Mouse (Mus musculus) frontal cortex, postnatal 10 days (tissue): ENCODE data around the gene Plekha7.

Experiments used
- DNase-seq, 2 experiments: peaks; one replicate each; pipeline ENCODE4 v3.0.0; 2022; ENCODE audit warnings: low spot score in 2 of 2, mixed read lengths in 1 of 2

Gene Plekha7

DNA sequence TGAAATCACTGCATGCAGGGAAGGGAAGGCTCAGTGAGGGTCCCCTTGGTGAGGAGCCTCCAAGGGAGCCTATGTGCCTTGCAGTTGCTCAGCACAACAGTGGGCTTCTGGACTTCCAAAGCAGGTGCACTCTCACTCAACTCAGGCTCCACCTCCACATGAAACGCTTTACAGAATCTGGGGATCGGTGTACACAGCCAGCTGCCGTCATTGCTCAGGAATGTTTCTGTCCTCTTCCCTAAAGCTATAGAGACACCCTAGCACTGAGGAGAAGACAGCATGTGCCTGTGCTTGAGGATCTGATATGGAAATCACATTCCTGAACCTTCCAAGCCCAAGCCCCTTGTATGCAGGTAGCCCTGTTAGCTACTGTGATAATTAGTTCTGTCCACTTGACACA lies 120.7 kb downstream of the Plekha7 start:
- no peak for DNase-seq

DNA sequence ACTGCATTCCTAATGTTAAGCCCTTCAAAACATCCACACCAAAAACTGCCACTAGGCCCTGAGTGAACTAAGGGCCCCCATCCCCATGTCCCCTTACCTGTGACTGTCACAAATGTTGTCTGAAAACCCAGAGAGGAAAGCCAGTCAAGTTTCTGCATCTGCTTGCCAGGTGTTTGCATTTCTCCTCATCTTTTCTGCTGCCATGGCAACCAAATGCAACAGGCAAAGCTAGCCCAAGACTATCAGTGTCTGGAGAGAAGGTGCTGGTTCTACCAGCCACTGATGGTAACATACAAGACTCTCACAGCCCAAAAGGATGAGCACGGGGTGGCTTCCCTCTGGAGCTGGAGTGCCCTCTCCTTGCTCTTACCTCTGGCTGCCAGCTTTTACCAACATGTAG lies 121.3 kb downstream of the Plekha7 start:
- DNase-seq, result no peak

DNA sequence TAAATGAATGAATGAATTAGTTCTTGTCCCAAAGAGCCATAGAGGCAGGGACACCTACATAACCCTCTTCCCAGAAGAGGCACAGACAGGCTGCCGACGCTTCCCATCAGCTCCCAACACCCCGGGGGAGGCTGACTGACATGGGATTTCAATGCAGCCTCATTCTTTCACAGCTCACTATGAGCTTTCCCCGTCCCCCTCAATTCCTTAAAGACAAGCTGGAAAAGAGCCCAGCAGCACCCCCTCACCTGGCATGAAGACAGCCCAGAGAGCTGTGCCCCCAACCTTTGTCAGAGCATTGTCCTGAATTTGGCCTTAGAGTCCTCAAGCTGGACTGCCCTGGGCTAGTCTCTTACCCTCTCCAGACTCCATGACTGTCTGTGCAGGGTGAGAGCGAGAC lies 122.0 kb downstream of the Plekha7 start:
- no peak for DNase-seq

DNA sequence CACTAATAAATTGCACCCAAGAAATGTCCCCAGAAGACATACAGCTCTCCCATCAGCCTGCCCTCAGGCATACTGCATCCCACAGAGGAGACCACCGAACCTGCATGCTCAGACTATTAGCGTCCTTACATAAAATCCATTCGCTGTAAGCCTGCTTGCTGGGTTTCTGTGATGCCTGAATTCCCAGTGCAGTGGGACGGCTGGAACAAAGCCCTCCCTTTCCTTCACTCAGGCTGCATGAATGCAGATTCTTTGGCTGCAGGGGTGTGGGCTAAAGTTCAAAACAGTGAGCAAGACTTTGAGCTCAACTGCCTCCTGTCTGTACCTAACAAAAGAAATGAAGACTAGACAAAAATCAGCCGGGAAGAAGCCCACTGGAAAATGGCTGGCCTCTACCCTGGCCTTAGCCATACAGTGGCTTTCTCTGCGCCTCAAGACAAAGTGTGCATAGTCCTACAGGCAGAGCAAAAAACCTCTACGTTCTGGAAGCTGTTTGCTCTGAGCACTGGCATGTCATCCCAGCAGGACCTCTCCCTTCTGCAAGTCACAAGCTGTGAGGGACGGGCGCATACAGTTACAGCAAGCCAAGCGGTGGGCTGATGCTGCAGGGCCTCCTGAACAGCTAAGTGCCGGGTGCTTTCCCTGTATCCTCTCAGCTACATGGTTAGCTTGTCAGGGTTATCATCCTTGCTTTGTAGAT lies 123.7 kb downstream of the Plekha7 start:
- no peak for DNase-seq

DNA sequence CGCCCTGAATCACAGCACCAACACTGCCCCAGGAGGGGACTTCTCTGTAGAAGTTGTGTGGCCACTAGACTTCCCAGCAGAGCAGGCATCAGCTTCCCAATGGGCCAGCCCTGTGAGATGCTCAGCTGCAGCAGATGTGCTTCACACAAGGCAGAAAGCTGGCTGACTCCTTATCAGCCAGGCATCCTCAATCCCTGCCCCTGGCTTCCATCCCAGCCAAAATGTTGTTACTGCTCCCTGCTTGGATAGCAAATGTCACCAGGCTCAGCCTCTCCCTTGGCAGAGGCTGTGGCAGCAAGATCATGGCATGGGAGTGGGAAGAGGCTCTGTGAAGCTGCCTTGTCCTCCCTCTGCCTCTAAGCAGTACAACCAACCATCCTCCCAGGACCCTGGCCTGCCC lies 125.7 kb downstream of the Plekha7 start:
- no peak for DNase-seq

DNA sequence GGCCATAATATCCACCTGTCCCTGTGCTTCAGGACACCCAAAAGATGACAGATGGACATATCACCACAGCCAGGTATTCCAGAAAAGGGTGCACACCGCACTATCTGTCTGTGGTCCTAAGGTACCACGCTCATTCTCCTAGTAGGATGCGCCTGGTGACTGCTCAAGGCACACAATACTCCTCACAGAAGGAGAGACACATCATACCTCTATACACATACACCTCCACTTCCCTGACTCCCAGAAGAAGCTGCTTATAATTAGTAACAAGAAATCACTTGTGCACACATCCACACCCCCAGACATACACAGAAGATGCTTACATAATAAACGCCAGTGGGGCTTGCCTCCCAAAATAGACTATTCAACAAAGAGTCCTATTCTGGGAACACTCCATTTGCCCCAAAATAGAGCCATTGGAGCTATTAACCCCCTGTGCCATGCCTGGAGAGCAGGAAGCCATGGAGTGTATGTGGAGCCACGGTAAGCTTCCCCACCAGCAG lies 126.7 kb downstream of the Plekha7 start:
- no peak for DNase-seq

DNA sequence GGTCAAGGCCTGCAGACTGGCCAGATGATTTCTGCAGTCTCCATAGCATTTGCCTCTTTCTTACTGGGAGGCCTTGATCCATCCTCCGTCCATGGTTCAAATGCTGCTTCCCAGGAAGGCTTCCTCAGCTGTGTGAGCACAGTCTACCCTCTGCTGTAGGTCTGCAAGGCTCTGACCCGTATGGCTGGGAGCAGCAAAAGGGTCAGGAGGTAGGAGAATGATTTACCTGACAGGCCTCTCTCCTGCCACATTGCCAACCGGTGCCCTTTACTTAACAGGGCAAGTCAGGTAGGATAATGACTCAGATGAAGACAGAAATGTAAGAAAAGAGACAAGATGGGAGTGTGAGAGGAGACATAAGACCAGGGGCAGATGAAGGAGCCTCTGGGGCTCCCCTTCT lies 129.3 kb downstream of the Plekha7 start:
- DNase-seq, result no peak

DNA sequence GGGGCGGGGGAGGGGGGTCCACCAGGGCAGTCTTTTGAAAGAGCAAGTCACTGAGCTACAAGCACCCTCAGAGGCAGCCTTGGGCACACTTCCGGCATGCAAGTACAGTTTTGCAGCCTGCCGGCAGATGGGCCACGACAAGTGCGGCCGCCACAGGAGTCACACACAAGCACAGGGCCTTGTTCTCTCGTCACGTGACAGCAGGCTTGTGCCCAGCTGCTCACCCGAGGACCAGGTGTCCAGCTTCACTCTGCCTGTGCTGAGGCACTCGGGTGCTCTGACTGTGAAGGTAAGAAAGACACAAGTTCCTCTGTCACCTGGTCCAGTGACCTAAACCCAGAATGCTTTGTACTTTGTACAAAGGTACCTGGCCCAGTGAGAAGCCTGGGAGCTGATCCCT lies 135.4 kb downstream of the Plekha7 start:
- no peak for DNase-seq

DNA sequence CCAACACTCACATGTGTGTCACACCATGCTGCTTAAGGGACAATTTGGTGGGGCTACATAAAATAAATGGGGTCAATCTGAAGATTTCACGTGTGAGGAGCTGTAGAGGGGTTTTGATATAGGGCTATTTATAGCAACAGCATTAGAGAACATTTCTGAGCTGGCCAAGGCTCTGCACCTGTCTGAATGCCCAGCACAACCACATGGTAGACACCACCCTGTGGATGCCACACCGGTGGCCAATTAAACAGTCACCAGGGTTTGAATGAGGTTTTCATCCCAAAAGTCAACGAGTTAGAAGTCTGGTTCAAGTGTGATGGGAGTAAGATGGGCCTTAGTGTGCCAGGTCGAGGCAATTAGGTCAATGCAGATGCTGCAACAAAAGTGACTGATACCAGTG lies 138.8 kb downstream of the Plekha7 start:
- no peak for DNase-seq

DNA sequence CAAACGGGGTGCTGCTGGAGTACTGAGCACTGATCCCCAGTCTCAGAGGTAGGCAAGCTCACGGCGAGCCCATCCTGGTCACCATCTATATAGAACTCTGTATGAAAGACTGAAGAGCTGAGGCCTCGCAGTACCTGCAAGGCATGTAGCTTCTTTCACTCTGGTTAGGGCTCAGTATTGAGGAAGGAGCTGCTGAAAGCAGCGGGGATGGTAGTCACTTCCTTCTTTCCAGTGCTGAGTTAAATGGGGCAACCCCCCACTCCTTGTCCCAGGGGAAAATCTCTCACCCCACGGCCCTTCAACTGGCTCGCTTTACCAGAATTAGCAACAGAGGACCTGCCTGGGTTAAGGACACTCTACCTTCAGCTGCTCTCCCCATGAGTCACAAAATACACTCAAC lies 140.0 kb downstream of the Plekha7 start:
- no peak for DNase-seq

DNA sequence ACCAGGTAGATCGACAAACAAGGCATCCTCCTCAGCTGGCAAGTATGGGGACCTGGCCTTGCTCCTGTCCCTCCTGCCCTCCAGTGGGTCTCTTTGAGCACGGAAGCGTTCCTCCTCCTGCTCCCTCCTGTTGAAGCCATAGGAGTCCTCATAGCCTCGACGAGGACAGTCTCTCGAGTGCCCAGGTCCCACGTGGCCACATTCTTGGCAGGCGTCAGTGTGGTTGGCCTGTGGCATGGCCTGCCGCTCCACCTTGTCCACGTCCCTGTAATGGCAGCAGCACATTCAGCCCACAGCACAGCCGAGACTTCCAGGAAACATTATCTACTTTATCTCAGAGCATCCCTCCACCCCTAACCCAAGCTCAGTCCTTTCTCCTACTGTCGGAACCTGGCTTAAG lies 143.9 kb downstream of the Plekha7 start:
- DNase-seq, result no peak

DNA sequence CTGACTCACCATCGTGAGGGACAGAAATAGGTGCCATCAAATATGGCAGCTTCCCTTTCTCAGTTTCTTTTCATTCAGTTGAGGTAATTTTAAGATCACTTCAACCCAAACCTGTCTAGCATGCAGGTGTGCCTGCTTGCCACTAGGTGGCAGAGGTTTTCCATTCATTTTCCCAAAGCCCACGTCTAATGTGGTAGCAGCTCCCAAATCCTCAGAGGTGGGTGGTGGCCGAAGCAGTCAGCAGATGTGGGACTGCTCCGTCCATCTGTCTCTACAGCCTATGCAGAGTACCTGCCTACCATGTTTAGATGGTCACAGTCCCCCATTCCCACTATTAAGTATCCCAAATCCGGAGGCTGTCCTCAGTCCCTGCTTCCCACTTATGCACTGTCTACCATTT lies 146.6 kb downstream of the Plekha7 start:
- peak in 1 of 2 experiments; percentile 40 for DNase-seq

DNA sequence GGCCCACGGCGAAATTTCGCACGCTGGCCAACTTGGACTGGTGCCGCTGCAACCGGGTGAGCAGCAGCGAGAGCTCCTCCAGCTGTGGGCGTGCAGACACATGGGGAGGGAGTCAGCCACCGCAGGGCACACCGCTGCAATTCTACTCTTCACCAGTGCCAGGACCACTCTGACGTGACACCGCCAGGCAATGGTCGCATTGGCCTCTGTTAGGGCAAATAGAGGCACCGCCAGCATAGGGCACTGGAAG lies 151.4 kb downstream of the Plekha7 start:
- DNase-seq, result no peak

DNA sequence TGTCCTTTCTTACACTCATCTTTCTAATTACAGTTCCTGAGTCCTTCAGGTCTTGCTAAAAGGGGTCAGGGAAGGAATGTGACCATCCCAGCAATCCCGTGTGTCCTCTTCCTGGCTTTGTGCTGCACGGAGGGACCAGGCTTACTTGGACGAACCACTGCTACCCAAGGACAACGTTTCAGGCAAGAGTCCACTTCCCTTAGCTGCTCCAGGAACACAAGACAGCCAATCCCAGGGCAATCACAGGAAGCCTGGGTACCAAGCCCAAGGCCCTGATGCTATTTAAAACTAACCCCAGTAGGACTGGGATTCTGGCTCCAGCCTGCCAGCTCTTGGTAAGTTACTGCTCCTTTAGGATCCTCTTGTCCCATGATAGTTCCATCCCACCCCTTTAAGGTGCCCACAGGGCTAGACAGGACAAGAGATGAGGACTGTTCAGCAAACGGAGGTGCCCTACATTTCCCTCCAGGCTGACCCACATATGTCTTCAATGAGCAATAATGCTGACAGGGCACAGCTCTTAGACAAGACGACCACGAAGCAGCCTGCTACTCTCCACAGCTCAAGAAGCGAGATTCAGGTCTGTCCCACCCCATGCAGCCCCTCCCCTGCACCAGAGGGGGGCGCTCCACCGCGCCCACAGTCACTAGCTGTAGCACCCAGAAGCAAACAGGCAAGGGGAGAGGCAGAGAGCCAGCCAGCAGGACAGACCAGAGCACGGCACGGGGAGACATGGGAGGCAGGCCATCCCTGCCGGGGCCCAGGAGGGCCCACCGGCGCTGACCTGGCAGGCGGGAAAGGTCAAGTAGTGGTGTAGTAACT lies 151.9 kb downstream of the Plekha7 start:
- DNase-seq, result no peak

DNA sequence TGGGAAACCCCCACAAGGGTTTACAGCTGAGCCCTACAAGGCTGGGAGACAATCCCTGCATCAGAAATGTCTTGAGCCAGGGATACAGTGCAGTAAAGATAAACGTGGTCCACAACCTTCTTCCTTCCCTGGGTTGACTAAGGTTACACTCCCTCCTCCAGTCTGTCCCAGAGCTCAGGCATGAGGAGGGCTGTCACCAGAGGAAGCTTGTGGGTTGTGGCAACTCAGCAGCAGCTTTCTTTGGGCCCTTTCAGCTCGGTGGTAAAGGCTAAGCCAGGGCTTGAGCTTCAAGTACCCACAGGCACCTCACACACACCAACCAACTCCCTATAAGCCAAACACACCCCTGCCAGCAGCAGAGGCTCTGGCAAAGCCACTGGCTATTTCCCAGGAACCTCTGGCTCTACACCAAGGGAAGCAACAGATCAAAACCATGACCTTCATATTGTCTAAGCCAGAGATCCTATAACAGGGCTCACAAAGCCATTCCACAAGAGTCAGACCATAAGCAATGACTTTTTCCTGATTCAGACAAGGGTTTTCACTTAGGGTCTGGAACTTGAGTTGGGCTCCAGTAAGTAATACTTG lies 154.3 kb downstream of the Plekha7 start:
- no peak for DNase-seq

DNA sequence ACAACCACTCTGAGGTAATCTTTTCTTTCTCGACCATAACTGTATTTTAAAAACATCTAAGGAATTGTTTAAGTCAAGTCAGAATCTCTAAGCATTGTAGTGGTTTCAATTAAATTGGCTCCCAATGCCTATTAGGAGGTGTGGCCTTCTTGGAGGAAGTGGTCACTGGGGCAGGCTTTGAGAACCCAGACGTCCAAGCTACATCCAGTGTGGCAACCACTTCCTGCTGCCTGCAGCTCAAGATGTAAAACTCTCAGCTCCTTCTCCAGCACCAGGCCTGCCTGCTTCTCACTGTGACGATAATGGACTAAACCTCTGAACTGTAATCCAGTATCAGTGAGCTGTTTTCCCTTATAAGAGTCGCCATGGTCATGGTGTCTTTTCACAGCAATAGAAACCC lies 158.6 kb downstream of the Plekha7 start:
- no peak for DNase-seq

DNA sequence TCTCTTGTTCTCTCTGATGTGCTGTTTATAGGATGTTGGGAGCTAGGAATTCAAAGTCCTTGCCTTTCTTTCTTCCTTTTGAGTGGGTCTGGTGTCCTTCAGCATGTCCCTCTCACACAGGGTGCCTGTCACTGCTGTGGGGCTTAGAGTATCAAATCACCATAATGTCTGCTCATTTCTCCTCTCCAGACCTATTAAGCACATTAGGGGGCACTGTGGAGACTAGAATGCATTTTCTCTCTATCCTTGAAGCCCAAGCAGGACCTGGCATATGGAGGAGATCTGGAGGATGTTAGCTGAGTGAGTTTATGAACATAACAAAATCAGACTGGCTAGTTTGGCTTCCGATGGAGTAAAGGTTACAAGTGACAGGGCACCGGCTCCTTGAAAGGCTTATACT lies 161.1 kb downstream of the Plekha7 start:
- no peak for DNase-seq

DNA sequence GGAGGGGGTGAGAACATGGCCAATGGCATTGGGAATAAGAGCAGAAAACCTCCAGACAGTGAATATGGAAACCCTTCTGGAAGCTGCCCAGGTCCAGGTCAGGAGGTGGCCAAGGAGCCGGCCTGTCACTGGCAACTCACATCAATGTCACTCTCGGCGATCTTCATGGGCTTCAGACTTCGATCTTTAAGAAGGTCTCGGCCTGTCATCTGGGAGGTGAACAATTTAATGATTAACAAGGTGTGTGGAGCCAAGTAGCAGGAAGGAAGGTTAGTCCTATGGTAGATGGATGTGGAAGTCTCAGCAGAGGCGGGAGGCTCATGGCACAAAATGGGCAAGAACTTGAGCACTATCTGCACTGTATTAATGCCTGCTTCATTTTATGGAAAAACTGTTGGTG lies 163.1 kb downstream of the Plekha7 start:
- no peak for DNase-seq

DNA sequence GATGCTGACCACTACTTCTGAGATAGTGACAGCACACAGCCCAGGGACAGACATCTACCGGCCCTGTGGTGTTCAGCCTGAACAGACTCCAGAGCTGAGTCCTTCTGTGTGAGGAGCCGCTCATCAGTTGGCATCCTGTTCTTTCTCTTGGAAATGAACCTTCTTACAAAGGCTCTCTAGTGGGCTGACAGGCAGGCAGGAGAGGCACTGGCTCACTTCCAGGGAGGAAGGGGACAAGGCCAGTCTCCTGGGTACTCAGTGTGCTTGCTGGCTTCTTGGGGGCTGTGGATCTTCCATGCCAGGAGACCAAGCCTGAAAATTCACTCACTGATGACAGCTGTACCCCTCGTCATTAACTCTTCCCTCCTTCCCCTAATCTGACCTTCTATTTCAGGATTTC lies 170.5 kb downstream of the Plekha7 start:
- DNase-seq, result no peak

DNA sequence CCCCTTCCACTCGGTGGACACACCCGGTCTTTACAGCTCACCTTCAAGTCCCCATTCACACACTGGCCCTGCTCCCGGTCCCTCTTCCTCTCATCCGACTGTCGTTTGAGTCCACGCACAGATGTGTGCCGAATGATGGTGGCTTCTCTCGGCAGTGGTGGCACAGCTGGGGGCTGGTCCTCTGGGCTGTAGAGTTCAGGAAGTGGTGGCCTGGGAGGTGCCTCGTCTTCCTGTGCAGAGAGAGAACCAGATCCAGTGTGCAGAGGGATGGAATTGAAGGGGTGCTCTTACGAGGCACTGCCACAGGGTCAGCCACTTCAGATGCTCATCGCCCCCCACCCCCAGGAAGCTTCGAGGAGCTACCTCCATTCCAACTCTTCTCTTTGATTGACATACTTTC lies 171.0 kb downstream of the Plekha7 start:
- no peak for DNase-seq

DNA sequence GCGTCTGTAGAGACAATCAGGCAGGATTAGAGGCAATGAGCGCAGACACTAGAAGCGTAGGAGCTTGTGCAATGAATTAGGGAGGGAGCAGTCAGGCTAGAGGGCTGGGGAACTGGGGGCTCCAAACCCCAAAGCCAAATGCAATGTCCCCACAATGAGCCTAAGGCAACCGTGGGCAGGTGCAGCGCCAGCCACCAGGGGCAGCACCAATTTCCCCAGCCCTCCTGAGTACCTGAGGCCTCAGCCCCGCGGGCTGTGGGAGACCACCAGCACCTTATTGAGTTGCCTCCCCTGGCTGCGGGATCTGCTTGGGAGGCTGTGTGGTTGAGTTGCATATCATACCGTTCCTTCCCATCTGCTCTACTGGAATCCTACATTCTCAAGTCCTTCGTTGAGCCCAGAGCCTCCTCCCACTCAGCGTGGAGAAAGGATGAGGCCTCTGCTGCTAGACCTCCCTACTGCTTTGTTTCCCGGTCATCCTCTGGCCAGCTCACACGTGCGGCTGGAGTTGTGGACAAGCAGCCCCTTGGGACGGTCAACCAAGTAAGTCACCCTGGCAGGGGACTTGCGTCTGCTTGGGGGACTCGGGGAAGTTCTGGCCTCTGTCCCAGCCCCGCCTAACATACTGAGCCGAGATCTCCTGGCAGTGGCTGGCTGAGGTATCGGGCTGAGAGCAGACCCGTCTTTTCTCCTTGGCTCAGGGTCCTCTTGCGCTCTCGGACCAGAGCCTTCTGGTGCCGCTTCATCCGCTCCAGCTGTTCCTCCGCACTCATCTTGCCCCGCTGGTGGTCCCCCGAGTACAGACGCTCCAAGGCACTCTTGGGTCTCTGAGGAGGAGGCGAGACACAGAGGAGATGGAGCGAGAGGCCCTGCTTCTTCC lies 173.5 kb downstream of the Plekha7 start:
- no peak for DNase-seq

DNA sequence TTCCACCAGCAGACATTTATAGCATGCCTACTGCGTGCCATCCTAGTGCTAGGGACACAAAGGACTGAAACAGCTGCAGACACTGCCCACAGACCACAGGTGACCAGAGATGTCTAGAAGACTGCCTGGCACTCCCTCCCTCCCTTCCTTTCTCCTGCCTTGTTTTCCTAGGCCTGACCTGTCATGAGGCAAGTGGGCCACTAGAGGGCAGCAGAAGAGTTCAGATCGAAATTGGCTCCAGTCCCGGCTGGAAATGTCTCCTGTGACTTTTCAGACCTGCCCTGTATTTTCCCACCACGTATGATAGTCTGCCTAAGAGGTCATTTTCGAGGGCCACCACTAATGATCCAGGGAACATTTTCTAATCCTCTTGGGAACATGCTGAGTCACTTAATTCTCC lies 176.1 kb downstream of the Plekha7 start:
- peak; percentile 53 to 70 for DNase-seq
